Mouse (Mus musculus) heart, postnatal 4 days (tissue): ENCODE data around the gene Dpp9. TPM values are rescaled to one million over a fixed set of nuclear protein-coding genes. Genes with fewer than 3 reads are reported as not detected.

Source experiments
- DNase-seq: peaks from one replicate; pipeline ENCODE4 v3.0.0; 2021
- microRNA-seq, 2 experiments: library from miRNA; unstranded; fragments of <30 nt; microRNA quantifications; one replicate each; pipeline ENCODE4 v1.2.0; 2021 to 2022
- total RNA-seq, 2 experiments: library from RNA; stranded (reverse); gene quantifications; 2 replicates each; pipeline ENCODE4 v1.2.3; 2021

The Dpp9 gene
- total RNA-seq, 2 experiments from 2014 or later = 29.1 to 31.2 TPM

- DNase-seq = no peak
Measured at GRCm38 (mm10) chr17:56139355-56139754, 79.3 kb downstream of the Dpp9 start.

GRCm38 (mm10) chr17:56137839-56138613 is 80.7 kb downstream of the Dpp9 start:
- DNase-seq = no peak

Small RNAs within 50 kb of the gene (microRNA-seq; reads per million reads assigned to microRNA genes)
- gene Gm44397 (0 reads per million in 2 experiments), gene Mir7b (6.1 to 12.8 reads per million in 2 experiments)

Other genes starting within 250 kb of the Dpp9 start
- gene Shd, start 248.4 kb downstream of the Dpp9 start, total RNA-seq = 1 to 10 TPM; 3.7 to 4.6 TPM
- 1 to 10 TPM in 1 of 2 experiments, under 1 TPM in 1; 0.34 to 1.5 TPM for gene Fsd1, start 232.4 kb downstream of the Dpp9 start, total RNA-seq
- gene Stap2, start 213.3 kb downstream of the Dpp9 start, total RNA-seq = 10 to 100 TPM; 13.3 to 15.2 TPM
- 10 to 100 TPM; 42.7 to 44.7 TPM for gene Mpnd, start 213.2 kb downstream of the Dpp9 start, total RNA-seq
- 10 to 100 TPM; 37.8 to 38.5 TPM for gene Sh3gl1, start 182.3 kb downstream of the Dpp9 start, total RNA-seq
- 10 to 100 TPM; 13.3 to 14.8 TPM for gene Chaf1a, start 178.5 kb downstream of the Dpp9 start, total RNA-seq
- gene Ubxn6, start 143.9 kb downstream of the Dpp9 start, total RNA-seq = 10 to 100 TPM; 50.8 to 57.5 TPM
- 10 to 100 TPM; 52.8 to 55.9 TPM for gene Hdgfl2, start 139.3 kb downstream of the Dpp9 start, total RNA-seq
- 10 to 100 TPM; 71.5 to 79.8 TPM for gene Plin4, start 109.1 kb downstream of the Dpp9 start, total RNA-seq
- 10 to 100 TPM; 61.6 to 67.6 TPM for gene Plin5, start 101.3 kb downstream of the Dpp9 start, total RNA-seq
- gene Lrg1, start 96.9 kb downstream of the Dpp9 start, total RNA-seq = 1 to 10 TPM; 5.2 TPM
- gene Sema6b, start 78.6 kb downstream of the Dpp9 start, total RNA-seq = 1 to 10 TPM; 6.3 to 7.2 TPM
- 1 to 10 TPM; 5.9 to 6.0 TPM for gene Tnfaip8l1, start 56.4 kb downstream of the Dpp9 start, total RNA-seq
- 10 to 100 TPM; 43.4 to 48.8 TPM for gene Mydgf, start 35.0 kb downstream of the Dpp9 start, total RNA-seq
- gene Fem1a, start 37.9 kb upstream of the Dpp9 start, total RNA-seq = 10 to 100 TPM; 69.6 to 73.8 TPM
- 10 to 100 TPM; 10.3 to 10.8 TPM for gene Ticam1, start 57.9 kb upstream of the Dpp9 start, total RNA-seq
- gene Plin3, start 74.0 kb upstream of the Dpp9 start, total RNA-seq = 10 to 100 TPM; 56.3 to 65.7 TPM
- not detected for gene Arrdc5, start 81.4 kb upstream of the Dpp9 start, total RNA-seq
- gene Uhrf1, start 84.4 kb upstream of the Dpp9 start, total RNA-seq = 10 to 100 TPM; 71.8 to 76.7 TPM
- gene Kdm4b, start 107.2 kb upstream of the Dpp9 start, total RNA-seq = 10 to 100 TPM; 38.9 to 40.5 TPM